Mouse (Mus musculus) right cerebral cortex, postnatal 14 days (tissue): Measurements from ENCODE around the gene Cd209g.
"Not testable (repeated sequence)": the region's sequence is repeated elsewhere in the genome, so short reads cannot be mapped to it uniquely, and the experiment has no call there.

Experiments used
- DNase-seq: peaks from one replicate; pipeline ENCODE4 v3.0.0; 2022

The Cd209g gene

DNA sequence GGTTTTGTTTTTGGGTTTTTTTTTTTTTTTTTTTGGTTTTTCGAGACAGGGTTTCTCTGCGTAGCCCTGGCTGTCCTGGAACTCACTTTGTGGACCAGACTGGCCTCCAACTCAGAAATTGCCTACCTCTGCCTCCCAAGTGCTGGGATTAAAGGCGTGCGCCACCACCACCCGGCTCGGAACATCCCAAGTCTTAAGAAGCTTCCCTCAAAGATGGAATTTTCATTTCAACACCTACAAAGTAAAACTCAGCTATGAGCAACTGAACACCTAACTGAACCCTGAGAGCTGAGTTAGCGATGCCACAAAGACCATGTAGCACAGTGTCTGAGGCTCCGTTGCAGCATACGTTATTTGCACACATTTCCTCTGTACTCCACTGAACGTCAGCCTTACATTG is at the start of gene Cd209g:
Gene Cd209g, plus strand, starts transcription at position 301 of the 400 bp plus-strand sequence.
- no peak for DNase-seq

DNA sequence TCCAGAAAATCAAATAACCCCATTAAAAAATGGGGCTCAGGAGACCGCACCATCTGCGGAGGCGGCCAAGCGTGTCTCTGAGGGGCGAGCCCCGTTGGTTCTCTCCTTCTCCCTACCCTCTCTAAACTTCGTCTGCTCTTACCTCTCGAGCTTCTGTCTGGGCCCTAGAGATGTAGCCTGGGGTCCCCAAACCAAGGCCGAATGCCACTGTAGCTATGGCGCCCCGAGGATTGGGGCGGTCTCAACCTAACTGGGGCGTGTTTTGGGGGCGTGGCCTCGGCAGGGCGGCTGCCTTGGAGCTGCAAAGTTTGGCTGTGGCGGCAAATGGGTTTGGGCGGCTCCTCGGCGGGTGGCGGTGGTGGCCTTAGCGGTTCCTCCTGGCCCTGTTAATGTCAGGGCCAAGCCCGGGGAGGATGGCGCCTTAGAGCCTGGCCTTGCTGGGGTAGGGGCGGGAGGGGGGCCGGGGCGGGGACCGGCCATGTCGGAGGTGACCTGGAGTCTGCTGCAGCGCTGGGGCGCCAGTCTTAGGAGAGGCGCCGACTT is 46.6 kb upstream of the Cd209g start:
- DNase-seq = not testable (repeated sequence)

GRCm38 (mm10) chr8:4088514-4088913 is 45.4 kb upstream of the Cd209g start:
- DNase-seq = not testable (repeated sequence)

GRCm38 (mm10) chr8:4105735-4106134 is 28.2 kb upstream of the Cd209g start, which contains the start of gene Cd209f:
TSS of gene Cd209f (minus strand) at chr8:4105835.
- not testable (repeated sequence) for DNase-seq

GRCm38 (mm10) chr8:4139660-4140646 is 6.1 kb downstream of the Cd209g start:
- peak; percentile 79 for DNase-seq

DNA sequence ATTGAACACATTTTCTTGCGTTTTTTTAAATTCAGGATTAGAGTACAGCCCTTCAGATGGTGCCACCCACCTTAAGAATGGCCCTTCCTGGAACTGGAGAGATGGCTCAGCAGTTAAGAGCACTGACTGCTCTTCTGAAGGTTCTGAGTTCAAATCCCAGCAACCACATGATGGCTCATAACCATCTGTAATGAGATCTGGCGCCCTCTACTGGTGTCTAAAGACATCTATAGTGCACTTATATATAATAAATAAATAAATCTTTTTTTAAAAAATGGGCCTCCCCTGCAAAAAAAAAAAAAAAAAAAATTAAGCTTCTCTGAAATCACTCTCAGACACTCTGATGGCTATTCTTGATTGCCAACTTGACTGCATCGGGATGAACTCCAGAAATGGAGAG is 7.8 kb downstream of the Cd209g start:
- DNase-seq = no peak

GRCm38 (mm10) chr8:4147272-4147671 is 13.4 kb downstream of the Cd209g start:
- no peak for DNase-seq

- no peak for DNase-seq
These were observed 21.0 kb downstream of the Cd209g start for GRCm38 (mm10) chr8:4154878-4155277.

GRCm38 (mm10) chr8:4162786-4163185 is 28.9 kb downstream of the Cd209g start:
- DNase-seq = no peak

GRCm38 (mm10) chr8:4165176-4165851 is 31.4 kb downstream of the Cd209g start:
- DNase-seq = no peak

- peak; percentile 96 for DNase-seq
These were observed 32.2 kb downstream of the Cd209g start, which contains the start of gene Evi5l for GRCm38 (mm10) chr8:4165852-4166751. TSS of gene Evi5l (plus strand) at chr8:4166567.

GRCm38 (mm10) chr8:4166881-4167525 is 33.1 kb downstream of the Cd209g start:
- DNase-seq = no peak

GRCm38 (mm10) chr8:4167918-4168317 is 34.0 kb downstream of the Cd209g start:
- DNase-seq = no peak

- DNase-seq = no peak
These were observed 38.6 kb downstream of the Cd209g start for GRCm38 (mm10) chr8:4172486-4172885.

GRCm38 (mm10) chr8:4174018-4174417 is 40.1 kb downstream of the Cd209g start:
- no peak for DNase-seq

DNA sequence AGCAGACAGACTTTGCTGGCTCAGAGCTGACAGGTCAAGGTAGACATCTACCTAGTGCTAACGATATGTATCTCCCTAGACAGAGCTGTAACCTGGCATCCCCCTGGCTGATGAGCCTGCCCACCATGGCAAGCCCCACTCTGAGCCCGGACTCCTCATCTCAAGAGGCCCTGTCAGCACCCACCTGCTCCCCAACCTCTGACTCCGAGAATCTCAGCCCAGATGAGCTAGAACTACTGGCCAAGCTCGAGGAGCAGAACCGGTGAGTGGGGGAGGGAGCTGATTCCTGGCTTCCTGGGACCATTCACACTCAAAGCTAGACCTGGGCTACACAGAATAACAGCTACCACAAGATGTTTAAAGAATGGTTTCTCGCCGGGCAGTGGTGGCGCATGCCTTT is 49.5 kb downstream of the Cd209g start:
- DNase-seq = no peak

DNA sequence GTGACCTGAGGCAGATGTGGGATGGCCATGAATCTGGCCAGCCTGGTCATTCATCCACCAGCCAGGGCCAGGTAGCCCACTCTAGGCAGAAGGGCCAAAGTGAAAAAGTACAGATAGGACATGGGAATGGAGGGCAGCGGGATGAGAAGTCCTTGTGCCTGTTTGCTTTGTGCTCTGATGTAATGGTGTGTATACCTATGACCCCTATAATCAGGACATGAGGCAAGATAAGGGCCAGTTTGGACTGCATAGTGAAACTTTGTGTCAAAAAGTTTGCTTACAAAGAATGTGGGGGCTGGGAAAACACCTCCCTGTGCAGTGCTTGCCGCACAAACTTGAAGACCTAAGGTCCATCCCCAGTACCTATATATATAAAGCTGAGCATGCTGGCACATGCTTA is 52.3 kb downstream of the Cd209g start:
- no peak for DNase-seq
